25 mouse cellular contexts compared by ENCODE assay signal in genomic region chr17:50050456-50050855, GRCm38 (mm10).
DNase-seq lines count a peak whose midpoint lies in the region; ATAC-seq lines count a peak whose summit lies in the region.
"Had no signal": no experiment of that assay in that cellular context is flagged by ENCODE, and none has a peak within 500 bp of the region (broad histone marks: within the 10 kb centered on the region; RNA-seq: fewer than 3 reads in every experiment).

No protein-coding gene starts in this region.

- intact Hi-C loops in heart, postnatal 14 days (cut with DNase I) = no loop called here

- peak; percentile 97 for ATAC-seq in granulocyte monocyte progenitor cell, adult 5-6 weeks (replicated peaks; ENCODE audit: poor library complexity, severe bottlenecking)
- ATAC-seq: intestine, postnatal 0 days had no signal

- no peaks in the 10 kb centered on the region for H3K27me3 ChIP-seq in splenic B cell, adult 2 months (ENCODE audit: control insufficient read depth, insufficient read depth, low read length, poor library complexity, severe bottlenecking)
- H3K27me3 ChIP-seq: embryonic facial prominence, embryonic 12.5 days; forebrain, embryonic 12.5 days; heart, embryonic 13.5 days; hindbrain, embryonic 12.5 days; lung, embryonic 15.5 days; midbrain, embryonic 12.5 days; neural tube, embryonic 12.5 days had no signal

- DNase-seq in heart, adult 11 months = peak; percentile 95
- no peak for DNase-seq in heart, postnatal 14 days
- peak; percentile 30 to 32 for DNase-seq in B cell, adult 2 months
- peak; percentile 58 for DNase-seq in splenic B cell, adult 2 months (ENCODE audit: low read depth, low spot score)
- no peak for DNase-seq in urinary bladder, postnatal 14 days (ENCODE audit: low spot score)
- no peak for DNase-seq in liver
- DNase-seq: adrenal gland, postnatal 25 days; cerebellum, adult 11 months; cerebellum, postnatal 10 days; gastrocnemius, postnatal 10 days; heart, adult 2 months; kidney, postnatal 36 days; lung, postnatal 4 days; retina, postnatal 1 day; thymus, adult 2 months; thymus, postnatal 4 days had no signal

- H3K36me3 ChIP-seq in splenic B cell, adult 2 months (ENCODE audit: control insufficient read depth, insufficient read depth, low read length, poor library complexity, severe bottlenecking) = peaks cover 16% of the 10 kb centered on the region
- H3K36me3 ChIP-seq: embryonic facial prominence, embryonic 12.5 days; forebrain, embryonic 12.5 days; hindbrain, embryonic 12.5 days; lung, embryonic 15.5 days; midbrain, embryonic 12.5 days; neural tube, embryonic 12.5 days had no signal

Comparison
In these comparisons a context has a peak if more than half of its experiments do, and no peak if none do; other contexts are left out.
1. DNase-seq: peak in heart, adult 11 months (single experiment), B cell, adult 2 months (2 of 2) and splenic B cell, adult 2 months (single experiment); none in heart, postnatal 14 days (0 of 2), urinary bladder, postnatal 14 days (single experiment) and liver (single experiment).